Mouse (Mus musculus) layer of hippocampus, postnatal 14 days (tissue): Measurements from ENCODE around the gene Rac2. TPM values are rescaled to one million over a fixed set of nuclear protein-coding genes. Genes with fewer than 3 reads are reported as not detected.

Source experiments
- DNase-seq, 2 experiments: peaks; one replicate each; pipeline ENCODE4 v3.0.0; 2021 to 2022; ENCODE audit warnings: low spot score in 2 of 2, mixed read lengths in 1 of 2
- long read RNA-seq, 2 experiments: library from polyadenylated mRNA; stranded (forward); transcript quantifications; one replicate each; pipeline ENCODE4 v2.0.0; 2021
- total RNA-seq, 2 experiments: library from RNA; stranded (reverse); gene quantifications; 2 replicates each; pipeline ENCODE4 v1.2.3; 2021

The Rac2 gene
- total RNA-seq = 1 to 10 TPM; 2.5 to 3.5 TPM
- long read RNA-seq, experiment 1, transcript Rac2-201 (7 exons, 3,038 nt) = major isoform, 7 of 7 reads
- long read RNA-seq, experiment 1, partial matches to known transcripts = 0 of 7 reads
- long read RNA-seq, experiment 1, other reads (novel, unspliced or antisense) = 0 of 7 reads
- long read RNA-seq, experiment 2, partial matches to known transcripts = 0 of 4 reads
- long read RNA-seq, experiment 2, other reads (novel, unspliced or antisense) = 2 of 4 reads

DNA sequence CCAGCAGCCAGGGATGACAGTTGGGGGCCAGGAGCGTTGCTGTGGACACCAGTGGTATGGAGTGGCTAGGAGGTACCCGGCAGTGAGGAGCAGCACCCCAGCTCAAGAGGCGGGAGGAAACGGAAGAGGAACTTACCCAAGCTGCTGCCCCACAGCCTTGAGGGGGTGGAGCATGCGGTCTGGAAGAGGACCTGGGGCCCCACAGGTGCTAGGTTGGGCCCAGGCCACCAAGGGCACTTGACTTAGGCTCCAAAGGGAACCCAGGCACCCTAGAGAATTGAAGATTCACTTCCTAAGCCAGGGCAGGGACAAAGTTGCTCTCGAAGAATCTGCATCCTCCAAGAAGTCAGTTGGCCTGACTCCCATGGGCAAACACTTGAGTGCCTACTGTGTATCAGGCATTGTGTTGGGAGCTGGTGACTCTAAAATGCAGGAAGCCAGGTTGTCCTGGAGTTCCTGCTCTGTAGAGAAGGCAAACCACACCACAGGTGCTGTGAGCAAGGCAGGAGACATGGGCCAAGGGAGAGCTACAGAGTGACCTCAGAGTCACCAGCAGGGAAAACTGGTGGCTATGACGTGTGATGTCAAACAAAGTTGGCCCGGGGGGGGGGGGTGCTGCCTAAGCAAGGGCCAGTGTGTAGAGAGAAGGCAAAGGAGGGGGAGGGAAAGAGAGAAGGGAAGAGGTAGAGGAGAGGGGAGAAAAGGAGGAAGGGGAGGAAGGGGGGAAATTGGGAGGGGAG is at the start of gene Rac2:
TSS of gene Rac2 (minus strand) at position 126 of the 740 bp plus-strand sequence.
- DNase-seq = no peak

DNA sequence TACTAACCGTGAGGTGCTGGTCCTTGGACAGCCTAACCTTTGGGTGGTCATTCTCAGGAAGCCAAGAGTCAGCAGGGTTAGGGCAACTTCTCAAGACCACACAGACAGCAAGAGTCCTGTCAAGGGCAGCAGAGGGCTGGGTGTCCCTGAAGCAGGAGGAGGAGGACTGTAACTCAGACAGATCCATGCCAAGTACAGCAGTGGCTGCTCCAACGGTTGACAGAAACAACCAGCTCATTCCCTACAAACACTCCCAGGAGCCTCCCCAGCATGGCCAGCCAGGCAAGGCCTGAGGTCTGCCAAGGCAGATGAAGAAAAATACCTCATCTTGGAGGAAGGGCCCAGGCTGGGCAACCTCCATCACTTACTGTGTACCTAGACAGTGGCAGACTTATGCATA is 44.4 kb upstream of the Rac2 start:
- no peak for DNase-seq

DNA sequence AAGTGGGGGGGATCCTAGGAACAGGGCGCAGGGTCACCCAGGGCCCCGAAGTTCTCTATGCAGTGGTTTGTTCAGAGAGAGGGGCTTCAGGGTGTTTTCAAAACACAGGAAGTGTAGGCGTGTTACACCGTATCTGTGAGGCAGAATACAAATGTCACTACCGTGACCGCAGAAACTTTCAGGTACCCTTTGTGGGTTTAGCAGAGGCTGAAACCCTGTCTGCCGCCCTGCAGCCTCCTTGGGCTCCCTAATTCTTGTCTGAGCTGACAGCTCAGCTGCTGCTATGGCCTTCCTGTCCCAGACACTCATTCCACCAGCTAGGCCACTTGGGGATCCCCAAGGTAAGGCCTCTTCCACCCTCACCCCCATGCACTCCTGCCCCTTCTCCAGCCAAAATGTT is 42.0 kb upstream of the Rac2 start:
- no peak for DNase-seq

DNA sequence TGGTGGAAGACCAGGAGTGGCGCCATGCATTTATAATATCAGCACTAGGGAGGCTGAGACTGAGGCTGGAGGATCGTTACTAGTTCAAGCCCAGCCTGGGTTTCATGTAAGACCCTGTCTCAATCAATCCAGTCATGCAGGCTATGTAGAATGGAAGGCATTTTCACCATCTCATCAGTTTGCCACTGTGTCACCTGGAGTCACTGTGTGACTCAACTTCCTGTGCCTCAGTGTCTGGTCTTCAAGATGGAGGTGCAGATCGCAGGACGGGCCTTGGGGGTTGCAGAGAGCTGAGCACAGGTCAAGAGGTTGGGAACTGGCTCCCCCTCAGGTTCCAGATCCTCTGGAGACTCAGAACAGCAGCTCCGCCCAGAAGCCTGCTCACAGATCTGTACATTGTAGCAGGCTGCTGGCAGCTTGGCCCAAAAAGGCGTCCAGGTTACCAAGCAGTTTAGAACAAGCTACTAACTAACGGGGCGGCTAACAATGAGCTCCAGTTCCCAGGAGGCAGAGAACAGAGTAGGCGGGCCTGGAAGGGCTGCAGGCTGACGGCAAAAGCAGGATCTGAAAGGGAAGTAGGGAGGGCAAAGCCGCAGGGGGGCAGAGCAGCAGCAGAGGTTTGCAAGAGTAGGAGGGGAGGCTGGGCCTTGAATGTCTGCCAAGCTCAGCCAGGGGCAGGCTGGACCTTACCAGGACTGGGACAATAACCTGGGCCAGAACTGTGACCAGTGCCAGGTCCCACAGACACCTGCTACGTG is 38.3 kb upstream of the Rac2 start:
- peak; percentile 66 to 81 for DNase-seq

DNA sequence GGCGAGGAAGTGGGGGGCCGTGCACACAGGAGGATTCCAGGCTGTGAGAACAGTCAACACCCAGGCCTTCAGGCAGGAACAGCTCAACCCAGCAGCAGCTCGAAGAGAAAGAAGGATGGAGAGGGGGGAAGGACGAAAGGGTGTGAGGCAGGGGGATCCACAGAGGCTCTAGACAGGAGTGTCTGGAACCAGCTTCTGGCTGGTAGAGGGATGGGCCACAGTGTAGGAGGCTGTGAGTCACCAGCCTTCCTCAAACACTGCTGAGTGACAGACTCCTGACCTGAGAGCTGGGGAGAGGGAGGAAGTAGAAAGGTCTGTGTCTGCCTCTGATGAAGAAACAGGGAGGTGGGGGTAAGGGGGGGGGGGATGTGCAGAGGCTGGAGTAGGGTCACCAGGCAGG is 34.9 kb upstream of the Rac2 start:
- peak; percentile 33 to 50 for DNase-seq

DNA sequence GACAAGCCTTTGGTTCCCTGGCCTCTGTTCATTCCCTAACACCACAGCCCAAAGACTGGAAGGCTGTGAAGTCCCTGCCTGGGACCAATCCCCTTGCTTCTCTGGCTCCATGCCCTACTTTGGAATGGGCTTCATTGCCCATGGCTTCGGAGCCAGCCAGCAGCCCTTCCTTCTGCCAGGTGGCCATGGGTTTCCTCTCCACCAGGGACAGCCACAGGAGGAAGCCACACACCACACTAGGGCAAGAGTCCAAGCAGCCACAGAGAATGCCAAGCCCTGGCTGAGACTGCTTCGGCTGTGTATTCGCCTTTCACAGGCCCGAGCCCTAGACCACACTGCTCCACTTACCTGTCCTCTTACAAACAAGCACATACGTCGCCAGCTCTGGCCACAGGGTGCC is 33.5 kb upstream of the Rac2 start:
- DNase-seq = peak; percentile 70 to 75

DNA sequence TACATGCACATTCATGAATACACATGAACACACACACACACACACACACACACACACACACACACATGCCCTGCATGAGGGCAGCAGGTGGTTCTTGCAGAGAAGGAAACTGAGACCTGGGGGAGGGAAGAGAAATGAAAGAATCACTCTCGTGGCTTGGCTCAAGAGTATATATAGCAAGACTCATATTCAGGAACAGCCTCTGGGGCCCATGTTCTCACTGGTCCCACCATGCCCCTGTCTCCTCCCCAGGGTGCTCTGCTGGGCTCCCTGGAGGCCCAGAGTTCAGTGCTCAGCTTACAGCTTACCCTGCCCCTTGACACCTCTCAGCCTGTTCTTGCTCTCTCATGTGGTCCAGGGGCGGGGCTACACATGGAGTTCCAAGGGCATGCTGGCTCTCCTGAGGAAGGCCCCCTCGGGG is 32.8 kb upstream of the Rac2 start:
- DNase-seq = no peak

DNA sequence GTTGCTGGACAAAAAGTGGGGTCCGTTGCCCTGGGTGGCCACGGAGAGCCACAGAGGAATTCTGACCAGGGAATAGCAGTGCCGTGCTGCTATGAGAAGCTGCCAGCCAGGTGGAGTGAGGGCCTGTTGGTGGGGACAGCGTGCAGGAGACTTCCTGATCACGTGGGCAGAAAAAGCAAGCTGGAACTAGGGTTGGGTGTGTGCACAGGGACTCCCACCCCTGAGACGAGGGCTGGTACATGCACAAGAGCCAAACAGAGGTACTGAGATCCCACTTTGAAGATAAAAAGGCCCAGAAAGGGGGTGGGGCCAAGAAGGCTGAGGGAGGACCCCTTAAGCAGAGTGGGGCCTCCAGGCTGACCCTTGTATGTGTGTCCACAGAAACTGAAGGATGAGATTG is 31.7 kb upstream of the Rac2 start:
- no peak for DNase-seq

DNA sequence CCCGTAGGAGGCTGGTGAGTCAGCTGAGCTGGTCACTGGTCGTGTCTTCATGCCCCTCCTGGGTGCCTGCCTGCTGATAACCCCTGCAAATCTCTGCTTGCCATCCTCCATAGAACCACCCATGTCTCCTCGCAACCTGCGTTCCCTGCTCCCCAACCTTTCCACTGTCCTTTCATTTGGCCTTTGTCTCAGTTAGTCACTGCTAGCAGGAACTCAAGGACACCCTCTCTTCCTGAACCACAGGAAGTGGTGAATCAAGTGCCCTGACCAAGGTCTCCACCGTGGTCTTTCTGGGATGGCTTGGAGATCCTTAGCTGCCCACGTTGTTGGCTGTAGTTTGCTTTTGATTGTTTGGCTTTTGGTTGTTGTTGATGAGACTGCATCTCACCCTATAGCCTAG is 28.6 kb upstream of the Rac2 start:
- no peak for DNase-seq

DNA sequence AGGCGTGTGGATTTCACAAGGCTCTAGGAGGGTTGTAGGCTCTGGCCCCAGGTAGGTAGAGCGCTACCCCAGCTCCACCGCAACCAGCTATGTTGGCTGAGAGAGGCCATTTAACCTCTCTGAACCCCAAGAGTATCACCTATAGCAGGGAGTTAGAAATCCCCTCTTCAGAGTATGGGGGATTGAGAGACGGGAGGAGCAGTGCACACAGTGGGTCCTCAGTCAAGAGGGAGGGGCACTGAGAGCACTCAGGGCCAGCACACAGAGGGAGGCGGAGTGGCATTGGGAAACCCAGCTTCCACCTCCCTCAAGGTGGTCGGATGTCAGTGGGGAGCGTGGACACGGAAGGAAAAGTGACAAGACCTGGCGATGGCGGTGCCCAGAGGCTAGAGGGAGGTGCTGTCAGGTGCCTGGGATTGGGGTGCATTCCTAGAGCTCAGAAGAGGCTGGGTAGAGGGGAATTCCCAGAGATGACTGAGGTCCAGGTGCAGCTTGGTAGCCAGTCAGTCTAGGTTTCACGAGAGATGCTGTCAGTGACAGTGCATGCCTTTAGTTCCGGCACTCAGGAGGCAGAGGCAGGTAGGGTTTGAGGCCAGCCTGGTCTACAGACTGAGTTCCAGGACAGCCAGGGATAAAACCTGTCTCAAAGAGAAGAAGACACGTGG is 27.1 kb upstream of the Rac2 start:
- no peak for DNase-seq

DNA sequence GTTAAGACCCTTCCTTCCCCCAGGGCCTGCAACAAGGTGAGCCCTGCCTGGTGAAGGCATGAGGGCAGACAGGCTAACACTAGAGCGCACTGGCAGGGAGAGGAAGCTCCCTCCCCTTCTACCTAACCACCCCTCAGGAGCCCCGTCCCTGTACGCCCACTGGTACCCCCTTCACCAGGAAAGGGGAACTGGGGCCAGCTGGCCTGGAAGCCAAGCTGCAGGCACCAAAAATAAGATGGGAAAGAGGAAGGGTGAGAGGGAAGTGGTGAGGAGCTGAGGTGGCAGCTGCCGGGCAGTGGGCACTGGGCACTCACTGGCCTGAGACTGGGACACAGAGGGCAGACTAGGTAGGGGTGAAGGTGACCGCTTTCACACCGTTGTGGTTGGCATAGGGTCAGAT is 26.5 kb upstream of the Rac2 start:
- DNase-seq = no peak

DNA sequence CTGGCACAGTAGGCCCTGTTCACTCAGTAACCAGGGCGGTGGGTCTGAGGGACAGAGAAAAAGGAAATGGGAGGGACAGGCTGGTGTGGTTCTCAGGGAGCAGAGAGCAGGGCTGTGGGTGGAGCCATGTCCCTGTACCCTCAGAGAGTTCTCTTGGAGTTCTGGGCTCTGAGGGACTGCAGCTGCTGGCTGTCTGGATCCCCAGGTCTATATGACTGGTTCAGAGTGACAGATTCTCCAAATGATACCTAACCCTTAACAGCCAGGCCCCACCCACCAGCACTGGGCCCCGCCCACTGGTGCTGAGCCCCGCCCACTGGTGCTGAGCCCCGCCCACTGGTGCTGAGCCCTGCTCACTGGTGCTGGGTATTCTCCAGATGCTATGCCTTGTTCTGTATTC is 25.1 kb upstream of the Rac2 start:
- no peak for DNase-seq

DNA sequence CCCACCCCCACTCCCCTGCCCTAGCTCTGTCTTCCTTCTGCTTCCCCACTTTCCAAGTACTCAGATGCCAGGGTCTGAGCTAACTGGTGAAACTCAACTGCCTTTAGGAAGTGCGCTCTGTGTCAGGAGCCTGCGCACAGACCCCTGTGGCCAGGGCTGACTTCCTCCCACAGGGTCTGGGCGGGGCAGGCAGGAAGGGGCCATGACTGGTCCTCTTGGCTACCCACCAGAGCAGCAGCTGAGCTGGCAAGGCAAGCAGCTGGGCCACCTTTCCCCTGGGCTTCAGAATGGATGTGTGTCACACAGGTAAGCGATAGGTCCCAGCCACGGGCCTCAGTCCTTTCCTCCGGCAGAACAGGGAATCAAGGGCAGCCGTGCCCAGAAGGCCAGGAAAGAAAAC is 24.3 kb upstream of the Rac2 start, which contains the start of gene Cyth4:
TSS of gene Cyth4 (plus strand) at position 134 of the 400 bp plus-strand sequence.
- peak in 1 of 2 experiments; percentile 28 for DNase-seq

DNA sequence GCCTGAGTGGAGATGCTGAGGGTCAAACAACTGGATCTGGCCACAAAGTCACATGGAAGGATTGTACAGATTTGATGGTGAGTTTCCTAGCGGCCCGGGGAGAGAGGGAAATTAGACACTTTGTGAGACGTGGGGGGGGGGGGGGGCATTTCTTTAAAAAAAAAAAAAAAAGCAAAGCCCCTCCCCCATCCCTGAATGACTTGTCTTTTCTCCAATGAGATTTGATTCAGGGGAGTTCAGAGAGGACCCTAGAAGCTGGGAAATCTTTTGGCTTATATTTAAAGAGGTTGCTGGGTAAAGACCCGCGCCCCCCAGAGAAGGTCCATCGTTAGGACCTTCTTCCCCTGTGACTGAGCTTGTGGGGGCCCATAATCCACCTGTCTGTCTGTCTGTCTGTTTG is 23.9 kb upstream of the Rac2 start:
- no peak for DNase-seq

DNA sequence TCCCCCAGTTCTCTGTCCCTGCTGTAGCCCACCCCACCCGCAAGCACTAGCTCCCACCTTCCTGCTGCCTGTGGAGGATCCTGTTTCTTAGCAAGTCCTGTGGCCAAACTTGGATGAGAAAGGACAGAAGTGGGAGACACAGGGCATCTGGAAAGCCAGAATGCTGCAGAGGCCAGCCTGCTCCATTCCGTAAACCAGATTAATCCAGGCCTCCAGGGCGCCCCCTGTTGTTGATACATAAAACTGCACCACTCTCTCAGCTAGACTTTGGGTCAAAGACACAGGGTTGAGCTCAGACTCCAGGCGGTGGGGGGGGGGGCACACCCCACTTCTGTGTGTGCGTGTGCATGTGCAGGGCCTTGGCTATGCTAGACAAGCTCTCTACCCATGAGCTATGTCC is 22.9 kb upstream of the Rac2 start:
- no peak for DNase-seq

DNA sequence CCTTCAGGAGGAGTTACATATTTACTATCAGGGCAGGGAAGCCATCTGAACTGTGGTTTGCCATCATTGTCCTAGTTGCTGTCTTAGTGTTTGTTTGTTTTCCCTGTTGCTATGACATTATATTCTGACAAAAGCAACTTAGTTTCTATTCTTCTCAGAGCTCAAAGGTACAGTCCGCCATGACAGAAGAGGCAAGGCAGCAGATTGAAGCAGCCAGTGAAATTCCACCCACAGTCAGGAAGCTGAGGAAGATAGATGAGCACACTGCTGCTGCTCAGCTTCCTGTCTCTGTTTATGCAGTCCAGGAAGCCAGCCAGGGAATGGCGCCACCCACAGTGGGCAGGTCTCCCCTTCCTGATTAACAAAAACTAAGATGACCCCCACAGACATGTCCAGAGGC is 22.2 kb upstream of the Rac2 start:
- no peak for DNase-seq

DNA sequence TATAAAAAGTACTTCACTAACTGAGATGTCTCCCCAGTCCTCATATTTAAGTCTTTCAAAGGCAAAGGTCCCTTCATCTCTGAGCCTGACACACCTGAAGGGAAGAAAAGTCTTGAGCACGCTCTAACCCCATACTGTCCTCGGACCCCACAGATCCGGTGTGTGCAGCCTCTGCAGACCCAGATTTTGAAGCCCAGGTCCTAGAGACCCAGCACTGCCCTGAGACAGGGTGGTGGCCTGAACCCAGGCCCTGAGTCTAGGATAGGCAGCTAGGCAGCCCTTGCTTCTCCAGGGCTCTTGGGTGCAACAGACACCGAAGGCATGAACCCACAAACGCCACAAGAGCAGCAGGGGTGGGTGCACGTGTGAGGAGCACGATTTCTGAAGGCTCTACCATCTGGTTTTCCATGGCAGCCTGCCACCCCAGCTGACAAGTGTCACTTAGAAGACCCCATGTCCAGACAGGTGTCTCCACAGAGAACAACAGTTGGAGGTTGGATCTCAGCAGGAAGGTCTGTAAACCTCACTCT is 21.4 kb upstream of the Rac2 start:
- DNase-seq = no peak

DNA sequence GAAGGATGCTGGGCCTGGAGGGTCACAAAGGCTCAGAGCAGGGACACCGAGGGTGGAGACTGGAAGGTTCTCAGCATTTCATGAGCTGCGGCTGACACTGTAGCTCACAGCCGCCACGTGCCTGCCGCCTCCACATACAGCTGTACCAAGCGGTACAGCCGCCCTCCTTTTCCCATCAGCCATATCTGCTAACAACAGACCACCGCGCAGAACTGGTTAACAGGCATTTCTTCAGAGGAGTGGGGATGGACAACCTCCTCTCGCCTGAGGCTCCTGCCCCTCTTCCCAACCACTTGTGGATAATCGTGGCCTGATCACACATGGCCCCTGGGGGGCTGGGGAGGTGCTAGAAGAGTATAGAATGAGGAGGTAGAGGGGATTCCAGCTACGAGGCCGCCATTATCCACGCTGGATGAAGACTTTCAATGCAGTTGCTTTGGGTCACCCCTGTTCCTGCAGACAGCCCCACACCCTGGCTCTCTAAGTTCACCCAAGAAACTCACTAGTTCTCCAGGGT is 19.9 kb upstream of the Rac2 start:
- DNase-seq = no peak

DNA sequence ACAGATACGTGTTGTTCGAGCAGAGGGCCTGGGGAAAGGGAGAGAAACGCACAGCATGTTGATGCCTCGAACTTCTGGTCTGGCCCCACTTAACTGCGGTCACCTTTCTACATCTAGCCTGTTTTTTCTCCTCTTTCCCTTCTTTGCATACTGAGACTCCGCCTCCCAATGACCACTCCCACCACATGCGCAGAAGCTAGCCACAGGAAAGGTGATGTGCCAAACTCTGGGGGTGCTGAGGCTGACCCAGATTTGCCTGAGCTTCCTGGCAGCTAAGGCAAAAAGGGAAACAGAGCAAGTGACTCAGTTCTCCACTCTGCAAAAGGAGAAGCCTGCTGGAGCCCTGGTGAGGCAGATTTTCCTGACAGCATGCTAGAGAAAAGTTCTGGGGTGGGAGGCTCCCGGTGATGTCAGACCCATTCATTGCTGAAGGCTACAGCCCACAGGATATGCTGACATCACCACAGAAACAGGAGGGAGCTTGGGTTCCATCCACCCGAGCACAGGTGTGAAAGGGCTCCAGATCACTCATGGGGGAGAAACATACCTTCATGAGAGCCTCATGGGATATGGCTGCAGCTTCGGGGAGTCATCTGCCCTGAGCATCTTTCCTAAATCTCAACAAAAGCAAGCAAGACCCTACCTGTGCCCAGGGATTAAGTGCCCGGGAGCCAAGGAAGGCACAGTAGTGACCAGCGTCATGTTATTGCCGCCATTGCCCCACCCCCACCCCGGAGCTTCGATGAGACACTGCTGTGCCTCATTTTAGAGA is 19.3 kb upstream of the Rac2 start:
- DNase-seq = no peak

DNA sequence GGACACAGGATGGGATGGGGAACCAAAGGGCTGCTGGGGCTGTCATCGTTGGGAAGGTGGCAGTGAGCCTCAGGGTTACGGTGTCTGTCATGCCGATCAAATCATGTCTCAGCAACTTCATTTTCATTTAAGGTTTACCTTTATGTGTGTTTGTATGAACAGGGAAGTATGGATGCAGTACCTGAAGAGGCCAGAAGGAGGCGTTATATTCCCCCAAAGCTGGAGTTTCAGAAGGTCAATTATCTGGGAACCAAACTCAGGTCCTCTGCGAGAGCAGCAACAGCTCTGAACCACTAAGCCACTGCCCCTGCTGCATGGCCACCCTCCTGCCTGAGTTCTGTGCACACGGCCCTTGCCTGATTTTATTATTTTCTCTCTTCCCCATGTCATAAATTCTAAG is 18.2 kb upstream of the Rac2 start:
- DNase-seq = no peak
